Mouse (Mus musculus): Measurements from ENCODE around the gene Lingo1. TPM values are rescaled to one million over a fixed set of nuclear protein-coding genes. Genes with fewer than 3 reads are reported as not detected.

The Lingo1 gene
- polyA plus RNA-seq, 1 experiment from 2014 or later, result 8.3 TPM

DNA sequence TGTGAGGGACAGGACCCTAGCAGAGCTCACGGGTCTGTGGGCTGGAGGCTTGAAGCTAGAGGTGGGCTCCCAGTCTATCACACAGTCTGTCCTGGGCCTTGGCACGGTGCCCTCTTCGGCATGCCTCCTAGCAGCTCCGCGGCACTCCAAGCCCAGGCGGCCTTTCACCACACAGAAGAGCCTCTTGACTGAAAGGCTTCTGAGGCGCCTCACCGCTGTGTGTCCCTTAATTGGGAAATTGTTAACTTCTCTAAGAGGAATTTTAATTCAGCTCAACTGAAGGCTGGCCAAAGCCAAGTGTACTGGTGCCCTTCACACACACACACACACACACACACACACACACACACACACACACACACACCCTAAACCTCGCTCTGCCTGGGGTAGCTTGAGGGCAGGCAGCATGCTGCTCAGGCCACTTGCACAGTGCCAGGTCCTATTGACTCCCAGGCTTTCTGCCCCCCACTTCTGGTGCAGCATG, 28.6 kb downstream of the Lingo1 start:
- H3K27ac ChIP-seq (replicated peaks; ENCODE audit: low read depth, low read length), result no peak overlapping the region
- H3K4me1 ChIP-seq (ENCODE audit: control insufficient read depth, insufficient read depth, low read length), result no peaks in the 10 kb centered on the region
- peak; percentile 78; the same call in 1 of the 2 replicates for ATAC-seq (ENCODE audit: low read depth)
- no peaks in the 10 kb centered on the region for H3K9me3 ChIP-seq (ENCODE audit: control insufficient read depth, low read length)
- no peak for DNase-seq (ENCODE audit: low spot score)
- no peak overlapping the region for H3K4me3 ChIP-seq (ENCODE audit: low read depth, low read length)
- no peaks in the 10 kb centered on the region for H3K27me3 ChIP-seq (replicated peaks; ENCODE audit: control insufficient read depth, insufficient read depth, low read length)
- H3K4me2 ChIP-seq (ENCODE audit: low read depth, low read length), result no peak overlapping the region
- H3K9ac ChIP-seq (ENCODE audit: low read depth, low read length), result no peak overlapping the region
- no peaks in the 10 kb centered on the region for H3K36me3 ChIP-seq (ENCODE audit: control insufficient read depth, insufficient read depth, low read length)
- WGBS, result 71% methylated on average over 9 of the region's 9 CpGs

GRCm38 (mm10) chr9:56766629-56767357, 29.5 kb downstream of the Lingo1 start:
- Histone ChIP-seq H3K27ac (replicated peaks; ENCODE audit: low read depth, low read length) (no peak overlapping the region), H3K4me1 (ENCODE audit: control insufficient read depth, insufficient read depth, low read length) (no peaks in the 10 kb centered on the region), H3K9me3 (ENCODE audit: control insufficient read depth, low read length) (no peaks in the 10 kb centered on the region), H3K4me3 (ENCODE audit: low read depth, low read length) (no peak overlapping the region), H3K9ac (ENCODE audit: low read depth, low read length) (no peak overlapping the region), H3K27me3 (replicated peaks; ENCODE audit: control insufficient read depth, insufficient read depth, low read length) (no peaks in the 10 kb centered on the region), H3K4me2 (ENCODE audit: low read depth, low read length) (no peak overlapping the region), H3K36me3 (ENCODE audit: control insufficient read depth, insufficient read depth, low read length) (no peaks in the 10 kb centered on the region)
- DNase-seq (ENCODE audit: low spot score) (peak; percentile 41), ATAC-seq (ENCODE audit: low read depth) (peak; percentile 33; the same call in 1 of the 2 replicates)
- 53% methylated on average over 11 of the region's 11 CpGs for WGBS

DNA sequence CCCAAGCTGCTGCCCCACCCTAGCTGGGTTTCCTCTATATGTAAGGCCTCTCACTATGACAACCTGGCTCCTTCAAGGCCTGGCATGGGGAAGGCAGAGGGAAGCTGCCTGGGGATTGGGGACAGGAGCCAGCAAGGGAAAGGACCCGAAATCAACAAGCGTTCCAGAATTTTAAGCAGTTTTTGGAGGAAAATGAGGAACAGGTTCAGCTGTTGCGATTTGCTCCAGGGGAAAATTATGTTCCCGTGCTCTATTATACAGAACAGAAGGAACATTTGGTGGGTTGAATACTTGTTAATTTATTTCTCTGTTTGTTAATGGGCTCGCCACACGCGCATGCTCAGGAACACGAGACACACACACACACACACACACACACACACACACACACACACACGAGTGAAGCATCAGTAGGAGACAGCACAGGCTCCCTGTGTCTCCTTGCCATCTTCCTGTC, 34.1 kb downstream of the Lingo1 start:
- Histone ChIP-seq H3K4me1 (ENCODE audit: control insufficient read depth, insufficient read depth, low read length) (no peaks in the 10 kb centered on the region), H3K36me3 (ENCODE audit: control insufficient read depth, insufficient read depth, low read length) (no peaks in the 10 kb centered on the region), H3K27me3 (replicated peaks; ENCODE audit: control insufficient read depth, insufficient read depth, low read length) (no peaks in the 10 kb centered on the region), H3K4me2 (ENCODE audit: low read depth, low read length) (no peak overlapping the region), H3K4me3 (ENCODE audit: low read depth, low read length) (no peak overlapping the region), H3K9me3 (ENCODE audit: control insufficient read depth, low read length) (no peaks in the 10 kb centered on the region), H3K9ac (ENCODE audit: low read depth, low read length) (no peak overlapping the region), H3K27ac (replicated peaks; ENCODE audit: low read depth, low read length) (no peak overlapping the region)
- WGBS, result 64% methylated on average over 9 of the region's 9 CpGs
- DNase-seq (ENCODE audit: low spot score) (no peak), ATAC-seq (ENCODE audit: low read depth) (no peak)

DNA sequence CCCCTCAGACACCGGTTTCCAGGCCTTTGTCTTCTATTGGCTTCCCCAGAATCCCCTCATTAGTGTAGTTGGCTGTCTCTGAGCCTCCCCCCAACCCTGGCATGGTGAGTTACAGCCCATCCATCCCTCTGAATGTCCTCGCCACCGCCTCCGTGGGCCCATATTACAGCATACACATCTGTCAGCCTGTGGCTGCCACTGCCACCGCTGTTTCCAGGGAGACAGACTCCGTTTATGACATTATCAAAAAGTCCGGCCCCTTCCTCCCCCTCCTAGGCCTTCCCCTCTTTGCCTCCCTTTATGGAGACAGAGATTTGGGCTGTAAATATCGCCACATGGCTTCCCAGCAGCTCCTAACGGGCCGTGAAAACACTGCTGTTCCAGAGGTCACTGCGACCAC, 38.5 kb downstream of the Lingo1 start:
- no peaks in the 10 kb centered on the region for H3K36me3 ChIP-seq (ENCODE audit: control insufficient read depth, insufficient read depth, low read length)
- no peaks in the 10 kb centered on the region for H3K9me3 ChIP-seq (ENCODE audit: control insufficient read depth, low read length)
- H3K4me1 ChIP-seq (ENCODE audit: control insufficient read depth, insufficient read depth, low read length), result no peaks in the 10 kb centered on the region
- no peak overlapping the region for H3K4me3 ChIP-seq (ENCODE audit: low read depth, low read length)
- no peaks in the 10 kb centered on the region for H3K27me3 ChIP-seq (replicated peaks; ENCODE audit: control insufficient read depth, insufficient read depth, low read length)
- ATAC-seq (ENCODE audit: low read depth), result no peak
- 43% methylated on average over 11 of the region's 11 CpGs for WGBS
- H3K4me2 ChIP-seq (ENCODE audit: low read depth, low read length), result no peak overlapping the region
- DNase-seq (ENCODE audit: low spot score), result no peak
- H3K9ac ChIP-seq (ENCODE audit: low read depth, low read length), result no peak overlapping the region
- no peak overlapping the region for H3K27ac ChIP-seq (replicated peaks; ENCODE audit: low read depth, low read length)

GRCm38 (mm10) chr9:56755119-56755518, 41.1 kb downstream of the Lingo1 start:
- no peaks in the 10 kb centered on the region for H3K9me3 ChIP-seq (ENCODE audit: control insufficient read depth, low read length)
- ATAC-seq (ENCODE audit: low read depth) (peak; percentile 26; the same call in 1 of the 2 replicates), DNase-seq (ENCODE audit: low spot score) (peak; percentile 14)
- 75% methylated on average over 5 of the region's 5 CpGs for WGBS
- no peak overlapping the region for H3K9ac ChIP-seq (ENCODE audit: low read depth, low read length)
- no peaks in the 10 kb centered on the region for H3K36me3 ChIP-seq (ENCODE audit: control insufficient read depth, insufficient read depth, low read length)
- H3K4me3 ChIP-seq (ENCODE audit: low read depth, low read length), result no peak overlapping the region
- H3K27ac ChIP-seq (replicated peaks; ENCODE audit: low read depth, low read length), result no peak overlapping the region
- H3K4me2 ChIP-seq (ENCODE audit: low read depth, low read length), result no peak overlapping the region
- H3K27me3 ChIP-seq (replicated peaks; ENCODE audit: control insufficient read depth, insufficient read depth, low read length), result no peaks in the 10 kb centered on the region
- H3K4me1 ChIP-seq (ENCODE audit: control insufficient read depth, insufficient read depth, low read length), result no peaks in the 10 kb centered on the region

DNA sequence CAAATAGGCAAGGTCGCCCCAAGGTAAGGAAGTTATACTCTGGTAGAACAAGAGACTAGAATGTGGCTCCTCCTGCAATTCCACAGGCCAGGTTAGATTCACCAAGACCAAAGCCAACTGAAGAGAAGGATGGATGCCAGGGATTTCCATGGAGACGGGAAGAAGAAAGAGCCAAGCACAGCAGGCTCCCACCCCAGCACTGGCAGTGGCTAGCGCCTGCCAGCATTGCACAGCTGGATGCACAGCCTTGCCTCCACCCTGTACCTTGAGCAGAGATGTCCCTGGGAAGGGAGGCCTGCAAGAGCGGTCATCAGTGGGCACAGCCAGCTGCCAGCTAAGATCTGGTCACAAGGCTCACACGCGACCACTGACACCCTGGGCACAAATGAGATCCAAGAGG, 42.9 kb downstream of the Lingo1 start:
- DNase-seq (ENCODE audit: low spot score) (no peak), ATAC-seq (ENCODE audit: low read depth) (no peak)
- Histone ChIP-seq H3K9ac (ENCODE audit: low read depth, low read length) (no peak overlapping the region), H3K4me1 (ENCODE audit: control insufficient read depth, insufficient read depth, low read length) (no peaks in the 10 kb centered on the region), H3K27me3 (replicated peaks; ENCODE audit: control insufficient read depth, insufficient read depth, low read length) (no peaks in the 10 kb centered on the region), H3K4me2 (ENCODE audit: low read depth, low read length) (no peak overlapping the region), H3K27ac (replicated peaks; ENCODE audit: low read depth, low read length) (no peak overlapping the region), H3K36me3 (ENCODE audit: control insufficient read depth, insufficient read depth, low read length) (no peaks in the 10 kb centered on the region), H3K9me3 (ENCODE audit: control insufficient read depth, low read length) (no peaks in the 10 kb centered on the region), H3K4me3 (ENCODE audit: low read depth, low read length) (no peak overlapping the region)
- WGBS, result 79% methylated on average over 6 of the region's 6 CpGs

GRCm38 (mm10) chr9:56748056-56748455, 48.2 kb downstream of the Lingo1 start:
- Histone ChIP-seq H3K9me3 (ENCODE audit: control insufficient read depth, low read length) (no peaks in the 10 kb centered on the region), H3K4me1 (ENCODE audit: control insufficient read depth, insufficient read depth, low read length) (no peaks in the 10 kb centered on the region), H3K9ac (ENCODE audit: low read depth, low read length) (no peak overlapping the region), H3K27me3 (replicated peaks; ENCODE audit: control insufficient read depth, insufficient read depth, low read length) (no peaks in the 10 kb centered on the region), H3K27ac (replicated peaks; ENCODE audit: low read depth, low read length) (no peak overlapping the region), H3K4me3 (ENCODE audit: low read depth, low read length) (no peak overlapping the region), H3K4me2 (ENCODE audit: low read depth, low read length) (no peak overlapping the region), H3K36me3 (ENCODE audit: control insufficient read depth, insufficient read depth, low read length) (no peaks in the 10 kb centered on the region)
- 38% methylated on average over 4 of the region's 5 CpGs for WGBS
- no peak for DNase-seq (ENCODE audit: low spot score)
- ATAC-seq (ENCODE audit: low read depth), result no peak

DNA sequence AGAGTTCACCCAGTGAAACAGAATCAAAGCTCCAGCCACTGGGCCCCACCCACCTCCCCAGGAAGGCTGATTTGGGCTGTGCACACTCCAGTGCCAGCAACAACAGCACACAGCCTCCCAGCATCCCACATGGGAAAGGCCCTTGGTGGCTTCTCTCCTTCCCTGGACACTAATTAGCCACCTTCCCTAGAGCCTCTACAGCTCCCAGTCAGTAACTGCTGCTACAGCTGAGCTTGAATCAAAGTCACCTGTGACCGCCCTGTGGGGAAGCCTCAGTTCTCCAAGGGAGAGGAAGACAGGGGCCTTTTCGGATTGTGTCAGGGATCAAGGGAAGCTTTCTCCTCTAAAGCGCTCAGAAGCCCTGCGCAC, 49.4 kb downstream of the Lingo1 start:
- ATAC-seq (ENCODE audit: low read depth), result peak; percentile 83; the same call in 1 of the 2 replicates

More for the DNA sequence above, 49.4 kb downstream of the Lingo1 start:
- Histone ChIP-seq H3K27me3 (replicated peaks; ENCODE audit: control insufficient read depth, insufficient read depth, low read length) (no peaks in the 10 kb centered on the region), H3K9ac (ENCODE audit: low read depth, low read length) (no peak overlapping the region), H3K4me3 (ENCODE audit: low read depth, low read length) (no peak overlapping the region), H3K9me3 (ENCODE audit: control insufficient read depth, low read length) (no peaks in the 10 kb centered on the region), H3K4me2 (ENCODE audit: low read depth, low read length) (no peak overlapping the region), H3K27ac (replicated peaks; ENCODE audit: low read depth, low read length) (no peak overlapping the region), H3K36me3 (ENCODE audit: control insufficient read depth, insufficient read depth, low read length) (no peaks in the 10 kb centered on the region), H3K4me1 (ENCODE audit: control insufficient read depth, insufficient read depth, low read length) (no peaks in the 10 kb centered on the region)
- DNase-seq (ENCODE audit: low spot score), result peak; percentile 16
- WGBS, result 60% methylated on average over 4 of the region's 4 CpGs

All from embryonic facial prominence, embryonic 14.5 days (tissue).